Mouse (Mus musculus) kidney, embryonic 14.5 days (tissue): ENCODE measurements around the gene Svs4. TPM values are rescaled to one million over a fixed set of nuclear protein-coding genes. Genes with fewer than 3 reads are reported as not detected.

ENCODE experiments used
- ATAC-seq: fragments of 200-750 bp; cut with Nextera tagmentation; 2 replicates; pipeline ENCODE4 v1.8.0; 2017; ENCODE audit warnings: moderate number of reproducible peaks, mild to moderate bottlenecking, moderate TSS enrichment, moderate library complexity; ENCODE audit not compliant: low FRiP score, low TSS enrichment
- H3K27ac ChIP-seq: fragments of 300-500 bp; sonication (generic); 2 replicates; pipeline ENCODE4 v1.5.1; 2014; ENCODE audit warnings: low read depth, mild to moderate bottlenecking, low read length, moderate library complexity, mixed read lengths
- H3K27me3 ChIP-seq: fragments of 300-500 bp; sonication (generic); 2 replicates; pipeline ENCODE4 v1.6.1; 2014; ENCODE audit warnings: mild to moderate bottlenecking, low read length; ENCODE audit not compliant: control insufficient read depth, insufficient read depth
- H3K36me3 ChIP-seq: fragments of 300-500 bp; sonication (generic); 2 replicates; pipeline ENCODE4 v1.6.1; 2014; ENCODE audit warnings: low read length, mixed read lengths; ENCODE audit not compliant: control insufficient read depth, insufficient read depth
- H3K4me1 ChIP-seq: fragments of 300-500 bp; sonication (generic); 2 replicates; pipeline ENCODE4 v1.6.1; 2014; ENCODE audit warnings: low read length, mixed read lengths; ENCODE audit not compliant: control insufficient read depth, insufficient read depth
- H3K4me2 ChIP-seq: fragments of 300-500 bp; sonication (generic); replicated peaks from 2 replicates; pipeline ENCODE4 v1.6.1; 2014; ENCODE audit warnings: low read depth, mild to moderate bottlenecking, low read length
- H3K4me3 ChIP-seq: fragments of 300-500 bp; sonication (generic); 2 replicates; pipeline ENCODE4 v1.5.1; 2014; ENCODE audit warnings: mild to moderate bottlenecking, low read length
- H3K9ac ChIP-seq: fragments of 300-500 bp; sonication (generic); 2 replicates; pipeline ENCODE4 v1.6.1; 2014; ENCODE audit warnings: low read depth, mild to moderate bottlenecking, low read length, moderate library complexity
- H3K9me3 ChIP-seq: fragments of 300-500 bp; sonication (generic); 2 replicates; pipeline ENCODE4 v1.6.1; 2016; ENCODE audit warnings: low read length; ENCODE audit not compliant: control insufficient read depth
- WGBS: fragments of 180-500 bp; shearing (Covaris S2); extraction: QIAGEN DNeasy Blood & Tissue Kit; methylation state at CpG from one replicate; pipeline ENCODE4 v1.1.7; 2014; 5-methylcytosine and 5-hydroxymethylcytosine counted together
- polyA plus RNA-seq: library from polyadenylated mRNA; unstranded; fragments of >200 nt; fragmentation: Nextera tagmentation; extraction: Ambion mirVana; gene quantifications from 2 replicates; pipeline ENCODE4 v1.2.1, GENCODE M21; 2014

Gene Svs4
- polyA plus RNA-seq, 1 experiment from 2014 or later, result not detected

DNA sequence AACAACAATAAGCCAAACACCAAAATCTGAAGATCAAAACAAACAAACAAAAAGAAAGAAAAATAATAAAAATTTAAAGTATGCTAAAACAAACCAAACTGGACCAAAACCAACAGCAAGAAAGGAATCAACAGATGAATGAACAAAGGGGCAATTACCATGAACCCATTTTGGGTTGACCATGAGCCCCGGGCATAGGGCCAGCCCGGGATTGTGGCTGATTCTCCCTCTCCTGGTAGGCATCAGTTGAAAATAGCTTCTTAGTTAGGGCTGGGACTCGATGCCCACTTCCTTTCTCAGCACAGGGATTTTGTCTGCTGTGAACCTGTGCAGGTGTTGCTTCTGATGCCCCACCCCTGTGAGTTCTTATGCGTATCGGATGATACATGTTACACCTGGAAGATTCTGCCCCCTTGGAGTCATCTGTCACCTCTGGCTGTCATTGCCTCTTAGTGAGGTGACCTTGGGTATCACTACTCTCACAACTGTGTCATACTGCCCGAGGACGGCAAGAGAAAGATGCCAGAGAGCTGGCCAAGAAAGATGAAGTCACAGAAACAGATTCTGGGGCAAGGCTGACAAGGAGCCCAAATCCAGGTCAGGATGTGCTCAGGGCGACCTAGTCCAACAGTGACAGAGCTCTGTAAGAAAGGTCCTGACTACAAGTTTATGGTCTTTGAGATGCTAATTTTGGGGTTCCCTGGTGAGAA is 49.7 kb downstream of the Svs4 start:
- Histone ChIP-seq H3K36me3 (no peaks in the 10 kb centered on the region), H3K4me2 (no peak overlapping the region), H3K9ac (no peak overlapping the region), H3K4me3 (no peak overlapping the region), H3K4me1 (no peaks in the 10 kb centered on the region), H3K27me3 (no peaks in the 10 kb centered on the region), H3K9me3 (no peaks in the 10 kb centered on the region), H3K27ac (no peak overlapping the region)
- no peak for ATAC-seq
- WGBS, result 87% methylated on average over 8 of the region's 8 CpGs

Other genes starting within 250 kb of the Svs4 start
- 24.1 and 36.5 TPM in 2 replicates for gene Stk4, start 208.1 kb downstream of the Svs4 start, polyA plus RNA-seq
- 63.4 and 70.5 TPM in 2 replicates for gene Tomm34, start 207.3 kb downstream of the Svs4 start, polyA plus RNA-seq
- gene Kcns1, start 107.3 kb downstream of the Svs4 start, polyA plus RNA-seq, result 0.16 TPM in 1 of 2 replicates, not detected in the other
- not detected in 2 replicates for gene Wfdc5, start 95.7 kb downstream of the Svs4 start, polyA plus RNA-seq
- gene Wfdc12, start 87.9 kb downstream of the Svs4 start, polyA plus RNA-seq, result not detected in 2 replicates
- gene Wfdc15a, start 78.3 kb downstream of the Svs4 start, polyA plus RNA-seq, result not detected in 2 replicates
- gene Wfdc15b, start 56.8 kb downstream of the Svs4 start, polyA plus RNA-seq, result 76.1 and 106 TPM in 2 replicates
- not detected in 2 replicates for gene Svs2, start 40.0 kb downstream of the Svs4 start, polyA plus RNA-seq
- gene Svs3b, start 21.8 kb downstream of the Svs4 start, polyA plus RNA-seq, result not detected in 2 replicates
- not detected in 2 replicates for gene Svs3a, start 10.8 kb upstream of the Svs4 start, polyA plus RNA-seq
- not detected in 2 replicates for gene Svs6, start 38.3 kb upstream of the Svs4 start, polyA plus RNA-seq
- not detected in 2 replicates for gene Svs5, start 54.3 kb upstream of the Svs4 start, polyA plus RNA-seq
- gene Slpi, start 110.6 kb upstream of the Svs4 start, polyA plus RNA-seq, result 0.44 TPM in 1 of 2 replicates, not detected in the other
- not detected in 2 replicates for gene Rbpjl, start 124.7 kb upstream of the Svs4 start, polyA plus RNA-seq
- gene Matn4, start 126.7 kb upstream of the Svs4 start, polyA plus RNA-seq, result 0.12 and 0.20 TPM in 2 replicates
- 87.8 and 108 TPM in 2 replicates for gene Sdc4, start 165.4 kb upstream of the Svs4 start, polyA plus RNA-seq
- gene Sys1, start 178.5 kb upstream of the Svs4 start, polyA plus RNA-seq, result 66.8 and 69.4 TPM in 2 replicates
- gene Gm20458, start 182.5 kb upstream of the Svs4 start, polyA plus RNA-seq, result 7.1 and 8.4 TPM in 2 replicates
- not detected in 2 replicates for gene Trp53tg5, start 195.3 kb upstream of the Svs4 start, polyA plus RNA-seq
- gene Dbndd2, start 207.6 kb upstream of the Svs4 start, polyA plus RNA-seq, result 12.4 and 14.7 TPM in 2 replicates
- 70.7 and 79.2 TPM in 2 replicates for gene Pigt, start 219.1 kb upstream of the Svs4 start, polyA plus RNA-seq